ENCODE assay signal across 20 mouse cellular contexts in genomic region chr3:123652926-123653325, GRCm38 (mm10). TPM values are rescaled to one million over a fixed set of nuclear protein-coding genes. Genes with fewer than 3 reads are reported as not detected.
A peak's percentile ranks its signal among the peaks of the same experiment; 100 is the strongest.
DNase-seq lines count a peak whose midpoint lies in the region; ATAC-seq and TF ChIP-seq lines count a peak whose summit lies in the region.
"Had no signal": no experiment of that assay in that cellular context is flagged by ENCODE, and none has a peak within 500 bp of the region (broad histone marks: within the 10 kb centered on the region; RNA-seq: fewer than 3 reads in every experiment).

No protein-coding gene starts in this region.

- H3K36me3 ChIP-seq in lung, embryonic 15.5 days: no peaks in the 10 kb centered on the region
- H3K36me3 ChIP-seq: heart, embryonic 10.5 days; hindbrain, embryonic 10.5 days; liver, embryonic 13.5 days; midbrain, embryonic 10.5 days had no signal

- no peaks in the 10 kb centered on the region for H3K9me3 ChIP-seq in lung, embryonic 15.5 days
- H3K9me3 ChIP-seq: heart, embryonic 10.5 days; hindbrain, embryonic 10.5 days; liver, embryonic 13.5 days; midbrain, embryonic 10.5 days had no signal

- H3K27ac ChIP-seq in lung, embryonic 15.5 days: 0 out of 2 replicates have a peak overlapping the region, but pooled peaks have one; percentile 3
- H3K27ac ChIP-seq in bone marrow macrophage, adult 2 months (ENCODE audit: insufficient read depth, low read depth, low read length): peak overlapping the region; percentile 43
- H3K27ac ChIP-seq: heart, embryonic 10.5 days; hindbrain, embryonic 10.5 days; liver, embryonic 13.5 days; midbrain, embryonic 10.5 days had no signal

- H3K4me2 ChIP-seq in lung, embryonic 15.5 days: no peak overlapping the region
- H3K4me2 ChIP-seq: liver, embryonic 13.5 days had no signal

- no peak for TF ChIP-seq POLR2A in bone marrow macrophage, adult 2 months (IDR thresholded peaks at IDR 0.05; ENCODE audit: borderline replicate concordance, low read depth, low read length)

- no peak overlapping the region for H3K9ac ChIP-seq in lung, embryonic 15.5 days
- H3K9ac ChIP-seq: liver, embryonic 13.5 days had no signal

- TF ChIP-seq CTCF in bone marrow macrophage, adult 2 months (IDR thresholded peaks at IDR 0.05; ENCODE audit: low read depth, low read length): no peak

- no peaks in the 10 kb centered on the region for H3K4me1 ChIP-seq in lung, embryonic 15.5 days
- peaks cover 21% of the 10 kb centered on the region for H3K4me1 ChIP-seq in bone marrow macrophage, adult 2 months (ENCODE audit: control insufficient read depth, insufficient read depth, low read length)
- H3K4me1 ChIP-seq: heart, embryonic 10.5 days; hindbrain, embryonic 10.5 days; liver, embryonic 13.5 days; midbrain, embryonic 10.5 days had no signal

- 63% methylated on average over 1 of the region's 1 CpGs for WGBS in lung, embryonic 15.5 days

- no peak for DNase-seq in lung, adult 18-20 months
- no peak for DNase-seq in layer of hippocampus, adult 9-11 months
- no peak for DNase-seq in gastrocnemius, postnatal 25 days
- no peak for DNase-seq in layer of hippocampus, adult 18-20 months (ENCODE audit: low spot score in 2 of 2)
- DNase-seq: adrenal gland, postnatal 14 days; cerebellum, postnatal 14 days; kidney, postnatal 25 days; liver, embryonic 13.5 days; retina, postnatal 1 day had no signal

- H3K27me3 ChIP-seq in lung, embryonic 15.5 days: no peaks in the 10 kb centered on the region
- H3K27me3 ChIP-seq: liver, embryonic 13.5 days had no signal

- ATAC-seq in lung, embryonic 15.5 days (ENCODE audit: borderline replicate concordance, extremely low read depth, low FRiP score, low TSS enrichment): no peak
- ATAC-seq in CD4-positive, CD25-positive, alpha-beta regulatory T cell, adult 4 months: peak; percentile 70
- ATAC-seq in megakaryocyte, adult 5-6 weeks (ENCODE audit: poor library complexity, severe bottlenecking): peak; percentile 47; the same call in 1 of the 2 replicates
- ATAC-seq: forebrain, embryonic 16.5 days; intestine, embryonic 16.5 days had no signal

- H3K4me3 ChIP-seq in lung, embryonic 15.5 days: no peak overlapping the region
- H3K4me3 ChIP-seq in bone marrow macrophage, adult 2 months (ENCODE audit: insufficient read depth, low read length): no peak overlapping the region
- H3K4me3 ChIP-seq: erythroblast, embryonic 14.5 days; heart, embryonic 10.5 days; hindbrain, embryonic 10.5 days; liver, embryonic 13.5 days; midbrain, embryonic 10.5 days had no signal

RNA-seq across cellular contexts. Expression of gene Ndst3, which starts 37.7 kb away (rescaled TPM):
- 0.44 and 0.56 TPM in 2 replicates for polyA plus RNA-seq in lung, embryonic 15.5 days (2015; fragmentation: Nextera tagmentation; extraction: Ambion mirVana)
- not detected for polyA plus RNA-seq in CD4-positive, CD25-positive, alpha-beta regulatory T cell, adult 4 months (2017; shearing (Covaris generic))
- not detected in 2 replicates for polyA plus RNA-seq in bone marrow macrophage, adult 2 months (2012; ENCODE audit: insufficient read depth, insufficient read length, missing spikeins)
- not detected in 2 replicates for total RNA-seq in megakaryocyte, adult 5-6 weeks (2015)
- 0.04 and 0.28 TPM in 2 replicates for total RNA-seq in megakaryocyte, adult 5-6 weeks (2017)
- under 1 TPM in 1 of 2 experiments, not detected in 1; 0.08 TPM for total RNA-seq in gastrocnemius, postnatal 25 days (2021)
- 10 to 100 TPM; 23.6 to 24.2 TPM for total RNA-seq in layer of hippocampus, adult 18-20 months (2021)
- total RNA-seq: gastrocnemius, adult 8-10 months had no signal
- polyA plus RNA-seq: erythroblast, embryonic 14.5 days had no signal

Comparison
In these comparisons a context has a peak if more than half of its experiments do, and no peak if none do; other contexts are left out.
1. RNA of gene Ndst3, which starts 37.7 kb away (total RNA-seq): 23.6 to 24.2 TPM in layer of hippocampus, adult 18-20 months; 0.08 TPM in gastrocnemius, postnatal 25 days and 0.04 to 0.28 TPM in megakaryocyte, adult 5-6 weeks; every median in the first group is over 10 times any median in the second.